Mouse (Mus musculus): ENCODE measurements around the gene Cers1. TPM values are rescaled to one million over a fixed set of nuclear protein-coding genes. Genes with fewer than 3 reads are reported as not detected.
A peak's percentile ranks its signal among the peaks of the same experiment; 100 is the strongest.

Cers1 gene
- total RNA-seq (2021) (1 to 10 TPM; 2.5 to 3.8 TPM), polyA plus RNA-seq (2012; rRNA removed) (4.9 and 5.2 TPM in 2 replicates)
- long read RNA-seq, transcript Cers1-203 (8 exons, 2,728 nt), result major isoform, 8 of 9 reads
- long read RNA-seq, partial matches to known transcripts, result 0 of 9 reads
- long read RNA-seq, other reads (novel, unspliced or antisense), result 1 of 9 reads

- peak; percentile 81 for DNase-seq
These were observed at the start of gene Cers1 for GRCm38 (mm10) chr8:70315624-70316510. Gene Cers1 (plus strand): TSS chr8:70315775.

DNA sequence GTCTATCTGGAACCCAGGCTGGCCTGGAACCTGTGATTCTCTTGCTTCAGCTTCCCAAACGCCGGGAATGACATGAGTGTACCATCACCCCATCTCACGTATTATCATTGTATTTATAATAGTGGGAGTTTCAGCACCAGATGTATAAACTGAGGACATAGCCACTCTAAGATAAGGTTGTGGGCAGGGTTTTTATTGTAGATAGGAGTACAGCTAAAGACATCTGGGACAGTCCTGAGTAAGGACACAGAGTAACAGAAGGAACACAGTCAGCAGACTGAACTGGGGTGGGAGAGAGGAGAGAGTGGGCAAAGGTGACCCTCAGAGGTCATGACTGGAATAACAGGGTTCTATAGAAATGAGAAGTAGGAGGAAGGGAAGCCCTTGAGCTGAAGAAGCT is 47.9 kb upstream of the Cers1 start:
- no peak for DNase-seq

GRCm38 (mm10) chr8:70268311-70268710 is 47.3 kb upstream of the Cers1 start:
- DNase-seq, result no peak

- no peak for DNase-seq
These were observed 46.6 kb upstream of the Cers1 start for GRCm38 (mm10) chr8:70268799-70269565.

- DNase-seq, result peak; percentile 78
These were observed 42.6 kb upstream of the Cers1 start for GRCm38 (mm10) chr8:70272949-70273348.

DNA sequence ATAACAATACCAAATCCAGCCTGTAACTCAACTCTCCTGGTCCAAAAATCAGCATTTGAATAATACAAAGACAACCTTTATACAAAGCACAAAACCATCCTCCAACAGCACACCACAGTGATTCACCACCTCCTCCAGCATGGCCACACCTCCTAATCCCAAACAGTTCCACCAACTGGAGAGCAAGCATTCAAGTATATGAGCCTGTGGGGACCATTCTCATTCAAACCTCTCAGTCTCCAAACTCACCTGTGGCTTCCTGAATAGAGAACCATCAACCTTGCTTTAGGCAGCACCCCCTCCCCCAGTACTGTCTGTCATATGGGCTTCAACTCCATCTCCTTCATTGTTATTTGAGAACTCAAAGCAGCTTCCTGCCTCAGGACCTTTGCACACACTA is 41.2 kb upstream of the Cers1 start:
- DNase-seq, result no peak

DNA sequence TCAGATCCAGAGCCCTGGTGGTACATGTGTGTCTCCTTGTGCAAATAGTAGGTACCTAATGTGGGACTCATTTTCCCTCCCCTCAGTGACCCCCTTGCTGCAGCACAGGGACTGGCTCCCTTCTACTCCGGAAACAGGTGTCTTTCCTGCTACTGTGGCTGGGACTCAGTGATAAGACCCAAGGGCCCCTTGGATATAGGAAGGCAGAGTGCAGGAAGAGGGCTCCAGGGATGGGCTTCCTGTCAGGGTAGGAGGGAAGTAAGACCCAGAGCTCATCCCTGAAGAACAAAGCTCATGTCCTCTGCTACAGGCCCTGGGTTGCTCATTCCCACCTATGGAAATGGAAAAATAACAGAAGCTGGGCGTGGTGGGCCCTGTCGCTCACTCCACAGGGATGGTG is 39.1 kb upstream of the Cers1 start:
- peak; percentile 42 for DNase-seq

DNA sequence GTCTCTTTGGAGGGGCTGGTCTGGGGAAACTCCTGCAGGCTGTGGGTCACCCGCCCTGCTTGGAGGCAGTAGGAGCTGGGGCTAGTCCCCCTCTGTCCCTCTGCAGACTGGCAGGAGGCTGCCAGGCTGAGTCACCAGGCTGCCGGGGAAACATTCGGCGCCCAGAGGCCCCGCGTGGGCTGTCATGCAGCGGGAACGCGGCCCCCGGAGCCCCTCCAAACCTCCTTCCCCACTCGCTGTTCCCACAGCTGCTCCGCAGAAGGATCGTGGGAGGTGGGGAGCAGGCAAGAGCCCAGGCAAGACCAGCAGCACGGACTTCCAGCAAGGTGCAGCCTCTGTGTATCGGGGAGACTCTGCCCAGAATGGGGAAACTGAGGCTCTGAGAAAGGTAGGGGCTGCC is 37.4 kb upstream of the Cers1 start:
- no peak for DNase-seq

DNA sequence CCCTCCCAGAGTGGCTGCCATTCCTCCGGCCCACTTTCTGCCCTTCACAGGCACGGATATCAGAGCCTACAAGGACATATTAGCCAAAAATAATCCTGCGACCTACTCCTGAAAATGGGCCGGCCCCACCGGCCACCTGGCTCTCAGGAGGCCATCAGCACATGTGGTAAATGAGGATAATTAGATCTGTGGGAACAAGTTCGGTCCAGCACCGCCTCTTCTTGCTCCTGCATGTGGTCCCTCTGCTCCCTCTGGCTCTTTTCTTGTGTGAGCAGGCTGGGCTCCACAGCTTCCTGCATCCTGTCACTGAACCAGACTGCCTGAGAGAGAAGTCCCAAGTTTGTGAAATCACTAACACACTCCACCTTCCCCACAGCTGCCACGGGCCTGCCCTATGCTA is 36.3 kb upstream of the Cers1 start:
- no peak for DNase-seq

DNA sequence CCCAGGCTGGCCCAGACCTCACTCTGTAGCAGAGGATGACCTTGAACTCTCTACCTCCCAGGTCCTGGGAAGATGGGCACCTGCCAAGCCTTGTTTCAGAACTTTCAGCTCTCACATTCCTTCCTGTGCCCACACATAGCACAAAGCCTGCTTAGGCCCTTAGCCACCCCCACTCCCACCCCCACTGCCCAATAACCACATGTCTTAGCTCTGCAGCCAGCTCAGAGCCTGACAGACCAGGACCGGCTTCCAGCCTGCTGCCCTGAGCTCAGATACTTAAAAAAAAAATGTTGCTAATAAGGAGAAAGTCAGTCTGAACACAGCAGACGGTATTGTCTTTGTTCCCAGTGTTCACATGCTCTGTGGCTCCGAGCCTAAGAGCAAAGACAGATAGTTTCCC is 34.6 kb upstream of the Cers1 start:
- no peak for DNase-seq

DNA sequence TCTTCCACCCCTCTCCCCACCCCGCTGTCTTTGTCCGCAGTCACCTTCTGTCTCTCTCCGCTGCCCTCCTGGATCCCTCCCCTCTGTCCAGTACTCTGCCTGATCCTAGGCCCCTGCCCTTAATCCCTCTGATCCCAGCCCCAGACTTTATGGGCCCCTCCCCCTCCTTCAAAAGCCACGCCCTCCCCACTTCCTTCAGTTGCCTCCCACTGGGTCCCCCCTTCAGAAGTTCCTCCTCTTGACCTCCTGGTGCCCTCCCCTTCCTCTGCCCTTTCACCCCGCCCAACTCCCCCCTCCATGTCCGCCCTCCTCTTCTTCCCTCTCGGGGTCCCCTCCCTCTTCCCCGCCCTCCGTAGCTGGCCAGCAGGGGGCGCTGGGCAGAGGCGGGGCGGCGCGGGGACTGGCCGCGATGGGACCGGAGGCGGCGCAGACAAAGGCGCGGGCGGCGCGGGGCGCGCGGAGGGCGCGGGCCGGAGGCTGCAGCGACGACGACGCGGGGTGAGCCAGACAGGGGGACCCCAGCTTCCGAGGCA is 32.9 kb upstream of the Cers1 start, which contains the start of gene Homer3:
Homer3 (plus strand) TSS at position 225 of the 533 bp plus-strand sequence.
- peak; percentile 92 for DNase-seq

DNA sequence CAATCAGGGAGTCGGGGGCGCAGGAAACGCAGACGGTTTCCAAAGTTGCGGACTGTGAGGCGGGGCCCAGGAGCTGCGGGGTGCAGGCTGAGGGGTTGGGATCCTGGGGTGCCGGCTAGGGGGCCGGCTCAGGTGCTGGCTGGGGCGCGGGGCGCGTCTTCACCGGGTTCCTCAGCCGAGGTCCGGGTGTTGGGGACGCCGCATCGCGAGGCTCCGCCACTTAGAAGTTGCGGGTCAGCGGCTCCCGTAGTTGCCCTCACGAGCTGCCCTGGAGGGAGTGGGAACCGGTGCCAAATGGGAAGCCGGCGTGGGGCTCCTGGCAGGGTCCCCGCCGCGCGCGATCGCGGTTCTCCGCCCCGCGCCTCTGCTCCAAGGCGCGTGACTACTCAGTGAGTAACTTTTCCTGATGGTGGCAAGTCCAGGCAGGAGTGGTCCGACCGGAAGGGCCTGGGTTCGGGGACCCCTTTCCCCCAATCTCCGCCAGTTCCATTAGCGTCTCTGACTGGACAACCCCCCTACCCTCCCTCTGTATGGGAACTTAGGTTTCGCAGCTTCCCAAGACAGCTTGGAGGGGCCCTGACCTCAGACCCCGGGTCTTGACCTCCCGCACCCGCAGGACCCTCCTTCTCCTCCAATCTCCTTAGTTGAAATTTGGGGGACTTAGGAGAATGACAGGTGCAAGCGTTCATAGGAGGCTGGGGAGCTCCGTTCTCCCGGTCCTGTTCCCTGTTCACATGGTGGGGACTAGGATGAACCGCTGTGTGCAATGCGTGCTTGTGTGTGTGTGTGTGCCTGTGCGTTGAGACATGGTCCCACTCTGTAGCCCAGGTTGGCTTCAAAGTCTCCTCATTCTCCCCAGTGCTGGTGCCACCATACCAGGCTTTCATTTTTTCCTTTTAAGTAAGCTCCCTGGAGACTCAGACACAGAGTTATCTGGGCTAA is 32.2 kb upstream of the Cers1 start:
- DNase-seq, result no peak

DNA sequence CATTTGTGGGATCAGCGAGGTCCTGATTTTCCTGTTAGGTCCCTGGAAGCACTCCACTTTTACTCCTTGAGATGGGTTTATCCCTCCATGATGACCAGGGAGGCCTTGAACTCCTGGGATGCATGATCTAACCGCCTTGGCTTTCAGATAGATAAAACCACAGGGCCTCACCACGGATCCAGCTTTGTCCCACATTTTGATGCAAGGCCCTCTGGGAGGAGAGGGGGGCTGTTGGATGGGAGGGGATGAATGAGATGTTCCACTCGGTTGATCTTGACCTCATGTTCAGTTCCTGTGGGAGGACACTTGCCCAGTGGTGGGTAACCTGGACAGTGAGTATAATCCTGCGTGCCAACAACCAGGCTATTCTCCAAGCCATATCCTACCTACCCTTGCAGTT is 31.2 kb upstream of the Cers1 start:
- no peak for DNase-seq

GRCm38 (mm10) chr8:70285304-70285703 is 30.3 kb upstream of the Cers1 start:
- no peak for DNase-seq

GRCm38 (mm10) chr8:70286737-70287136 is 28.8 kb upstream of the Cers1 start:
- no peak for DNase-seq

DNA sequence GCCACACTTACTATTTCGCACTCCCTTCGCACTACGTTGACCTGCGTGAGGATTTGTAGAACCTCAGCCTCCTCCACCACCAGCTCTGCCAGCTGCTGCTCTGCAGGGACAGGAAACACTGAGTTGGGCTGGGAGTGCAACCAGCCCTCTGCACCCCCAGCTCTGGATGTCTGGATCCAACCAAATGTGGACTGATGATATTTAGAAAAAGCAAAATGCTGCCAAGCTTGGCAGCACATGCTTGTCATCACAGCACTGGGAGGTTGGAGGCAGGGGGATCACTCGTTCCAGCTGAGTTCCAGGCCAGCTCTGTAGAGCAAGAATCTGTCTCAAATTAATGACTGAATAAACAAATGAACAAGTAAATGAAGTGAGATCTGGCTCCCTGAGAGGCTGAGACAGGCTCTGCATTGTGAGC is 21.6 kb upstream of the Cers1 start:
- DNase-seq, result no peak

DNA sequence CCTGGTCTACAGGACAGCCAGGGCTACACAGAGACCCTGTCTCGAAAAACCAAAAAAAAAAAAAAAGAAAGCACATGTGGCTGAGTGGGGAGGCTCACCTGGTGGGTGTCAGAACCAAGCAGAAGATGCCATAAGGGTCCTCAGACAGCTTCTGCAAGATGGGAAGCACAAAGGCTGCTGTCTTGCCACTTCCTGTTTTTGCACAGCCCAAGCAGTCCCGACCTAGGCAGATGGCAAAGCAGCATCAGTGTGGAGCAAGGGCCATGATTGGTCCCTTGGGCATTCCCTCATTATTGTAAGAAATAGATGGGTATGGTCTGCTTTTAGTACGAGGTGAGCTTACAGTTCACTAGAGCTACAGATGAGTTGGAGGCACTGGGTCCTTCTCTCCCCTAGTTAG is 14.7 kb upstream of the Cers1 start:
- DNase-seq, result no peak

DNA sequence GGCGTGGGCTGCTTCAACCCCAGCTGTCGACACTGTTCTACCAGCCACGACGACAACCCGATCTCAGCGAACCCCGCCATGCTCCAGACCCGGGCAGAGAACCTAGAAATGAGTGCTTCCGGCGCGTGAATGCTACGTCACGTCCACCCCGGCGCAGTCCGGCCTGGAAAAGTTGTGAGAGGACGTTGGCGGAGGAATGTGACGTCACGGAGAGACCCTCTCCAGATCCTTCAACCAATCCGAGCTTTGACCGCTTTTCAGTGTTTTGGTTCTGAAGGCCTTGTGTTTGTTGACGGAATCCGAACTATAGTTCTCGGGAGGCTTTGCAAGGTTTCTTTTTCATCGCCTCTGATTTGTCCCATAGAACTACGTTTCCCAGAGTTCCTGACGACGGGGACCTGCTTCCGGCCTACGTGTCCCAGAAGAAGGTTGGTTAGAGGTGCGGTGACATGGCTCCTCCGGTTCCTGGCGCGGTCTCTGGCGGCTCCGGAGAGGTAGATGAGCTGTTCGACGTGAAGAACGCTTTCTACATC is 13.2 kb upstream of the Cers1 start, which contains the start of the genes Ddx49 and Cope:
Ddx49 (minus strand) TSS at position 132 of the 533 bp plus-strand sequence.
Cope (plus strand) TSS at position 161 of the 533 bp plus-strand sequence.
- DNase-seq, result peak; percentile 95

DNA sequence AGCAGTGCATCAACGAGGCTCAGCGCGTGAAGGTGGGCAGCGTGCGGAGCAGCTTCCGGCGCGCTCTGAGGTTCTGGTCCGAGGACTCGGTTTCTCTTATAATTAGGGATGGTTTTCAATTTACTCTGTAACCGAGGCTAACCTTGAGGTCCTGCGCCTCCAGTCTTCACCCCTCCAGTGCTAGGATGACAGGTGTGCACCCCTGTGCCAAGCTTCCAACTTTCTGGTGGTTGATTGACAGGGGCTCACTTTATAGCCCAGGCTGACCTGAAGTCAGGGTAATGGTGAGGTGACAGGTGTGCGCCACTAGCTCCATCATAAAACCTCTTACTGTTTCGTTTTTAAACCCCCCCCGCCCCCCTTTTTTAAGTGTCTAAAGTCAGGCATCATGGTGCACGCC is 12.7 kb upstream of the Cers1 start:
- no peak for DNase-seq

GRCm38 (mm10) chr8:70309311-70309710 is 6.3 kb upstream of the Cers1 start:
- DNase-seq, result no peak

GRCm38 (mm10) chr8:70313399-70313798 is 2.2 kb upstream of the Cers1 start:
- DNase-seq, result peak; percentile 43

Data from adrenal gland, adult 2 months (tissue).